In the genomic region with DNA sequence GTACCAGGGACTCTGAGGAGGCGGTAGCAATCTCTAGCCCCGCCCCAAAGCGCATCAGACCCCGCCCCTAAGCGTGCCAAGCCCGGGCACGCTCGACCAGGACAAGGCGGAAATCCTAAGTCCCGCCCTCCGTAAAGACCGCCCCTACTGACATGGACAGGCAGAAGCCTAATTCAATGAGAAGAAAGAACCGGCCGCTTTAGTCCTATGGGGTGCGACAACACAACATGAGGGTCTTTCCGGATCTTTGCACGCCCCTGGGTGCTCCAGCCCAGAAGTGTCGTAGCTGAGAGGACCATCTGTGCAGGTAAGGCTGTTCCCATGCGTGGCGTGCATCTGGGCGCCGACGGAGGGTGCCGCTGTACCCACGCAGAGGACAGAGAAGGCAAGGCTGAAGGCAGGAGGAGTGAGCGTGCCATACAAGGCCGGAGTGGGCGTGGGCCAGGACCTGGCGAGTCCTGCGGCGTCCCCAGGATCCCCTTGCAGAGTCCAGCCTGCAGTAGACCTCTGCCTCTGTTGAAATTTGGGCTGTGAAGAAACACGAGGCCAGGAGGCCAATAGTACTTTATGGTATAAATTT, we compare ENCODE assay signal across 8 mouse cellular contexts. TPM values are rescaled to one million over a fixed set of nuclear protein-coding genes. Genes with fewer than 3 reads are reported as not detected.
DNase-seq lines count a peak whose midpoint lies in the region; ATAC-seq lines count a peak whose summit lies in the region.

Gene Dcaf4, plus strand, starts transcription at position 156 of the 580 bp plus-strand sequence.

- no peaks in the 10 kb centered on the region for H3K27me3 ChIP-seq in hindbrain, embryonic 13.5 days

- peak within 1 kb of the TSS; percentile 76 for H3K4me3 ChIP-seq in hindbrain, embryonic 13.5 days

- no peaks in the 10 kb centered on the region for H3K36me3 ChIP-seq in hindbrain, embryonic 13.5 days

- WGBS in hindbrain, embryonic 13.5 days = under 1% methylated on average over 32 of the region's 32 CpGs

- peaks cover 31% of the 10 kb centered on the region for H3K4me1 ChIP-seq in hindbrain, embryonic 13.5 days (replicated peaks)

- H3K9ac ChIP-seq in hindbrain, embryonic 13.5 days = peak within 1 kb of the TSS; percentile 83

- peak; percentile 98 for DNase-seq in NIH3T3 (ENCODE audit: low read depth)
- peak; percentile 98 to 99 for DNase-seq in cerebellum, postnatal 10 days
- peak; percentile 93 to 97 for DNase-seq in frontal cortex, postnatal 14 days (ENCODE audit: low spot score in 2 of 2)
- DNase-seq in layer of hippocampus, postnatal 25 days (ENCODE audit: extremely low spot score in 1 of 2, low spot score in 1 of 2) = peak; percentile 78 to 82
- peak; percentile 98 for DNase-seq in lung, postnatal 25 days (ENCODE audit: low spot score)
- DNase-seq in retina, embryonic 14.5 days (ENCODE audit: low spot score) = peak; percentile 97
- DNase-seq in thymus, postnatal 4 days = peak; percentile 99

- peak; percentile 99 for ATAC-seq in hindbrain, embryonic 13.5 days (ENCODE audit: low FRiP score)

- H3K27ac ChIP-seq in hindbrain, embryonic 13.5 days = peak within 1 kb of the TSS; percentile 88

- H3K9me3 ChIP-seq in hindbrain, embryonic 13.5 days = no peaks in the 10 kb centered on the region

- peak within 1 kb of the TSS; percentile 73 for H3K4me2 ChIP-seq in hindbrain, embryonic 13.5 days

RNA-seq across cellular contexts. Expression of gene Dcaf4, which starts in this region (rescaled TPM):
- 37.3 and 40.6 TPM in 2 replicates for polyA plus RNA-seq in hindbrain, embryonic 13.5 days (2015; fragmentation: Nextera tagmentation; extraction: Ambion mirVana)
- total RNA-seq in layer of hippocampus, postnatal 25 days (2021) = 10 to 100 TPM; 27.5 to 29.9 TPM

Comparison
In these comparisons a context has a peak if more than half of its experiments do, and no peak if none do; other contexts are left out.
1. Peak in every context shown above with its lines: DNase-seq, ATAC-seq, H3K4me3 ChIP-seq and H3K27ac ChIP-seq.